Mouse (Mus musculus) c-Kit-negative CD71-positive TER-119-positive erythroid progenitor cells, embryonic 14.5 days (primary cell): Measurements from ENCODE around the gene Slc38a3.

ENCODE experiments used
- DNase-seq: peaks from one replicate; pipeline ENCODE4 v3.0.0-alpha.2; 2013; ENCODE audit warnings: low read depth, low spot score

The Slc38a3 gene

GRCm38 (mm10) chr9:107669480-107669945, at the start of gene Slc38a3:
Slc38a3 (minus strand) TSS chr9:107669530.
- DNase-seq = no peak

GRCm38 (mm10) chr9:107716951-107717350, 47.6 kb upstream of the Slc38a3 start:
- no peak for DNase-seq

GRCm38 (mm10) chr9:107715632-107716031, 46.3 kb upstream of the Slc38a3 start:
- DNase-seq = no peak

GRCm38 (mm10) chr9:107714221-107714952, 45.1 kb upstream of the Slc38a3 start:
- DNase-seq = no peak

- no peak for DNase-seq
Observed at GRCm38 (mm10) chr9:107709697-107710483, 40.6 kb upstream of the Slc38a3 start, which contains the start of gene Sema3f. Sema3f (minus strand) TSS chr9:107710475.

- DNase-seq = no peak
Observed at GRCm38 (mm10) chr9:107709096-107709696, 39.9 kb upstream of the Slc38a3 start.

GRCm38 (mm10) chr9:107708439-107709095, 39.2 kb upstream of the Slc38a3 start:
- DNase-seq = no peak

GRCm38 (mm10) chr9:107707701-107708438, 38.5 kb upstream of the Slc38a3 start:
- no peak for DNase-seq

GRCm38 (mm10) chr9:107706781-107707211, 37.5 kb upstream of the Slc38a3 start:
- DNase-seq = no peak

- no peak for DNase-seq
Observed at GRCm38 (mm10) chr9:107703337-107704122, 34.2 kb upstream of the Slc38a3 start.

- no peak for DNase-seq
Observed at GRCm38 (mm10) chr9:107702606-107703185, 33.4 kb upstream of the Slc38a3 start.

- no peak for DNase-seq
Observed at GRCm38 (mm10) chr9:107701594-107701993, 32.3 kb upstream of the Slc38a3 start.

- no peak for DNase-seq
Observed at GRCm38 (mm10) chr9:107700114-107700571, 30.8 kb upstream of the Slc38a3 start.

- no peak for DNase-seq
Observed at GRCm38 (mm10) chr9:107699376-107699980, 30.1 kb upstream of the Slc38a3 start.

GRCm38 (mm10) chr9:107698611-107699190, 29.4 kb upstream of the Slc38a3 start:
- no peak for DNase-seq

GRCm38 (mm10) chr9:107697811-107698521, 28.6 kb upstream of the Slc38a3 start:
- no peak for DNase-seq

GRCm38 (mm10) chr9:107696845-107697610, 27.7 kb upstream of the Slc38a3 start:
- DNase-seq = no peak
